Mouse (Mus musculus): ENCODE results near the gene Tmprss2.

DNA sequence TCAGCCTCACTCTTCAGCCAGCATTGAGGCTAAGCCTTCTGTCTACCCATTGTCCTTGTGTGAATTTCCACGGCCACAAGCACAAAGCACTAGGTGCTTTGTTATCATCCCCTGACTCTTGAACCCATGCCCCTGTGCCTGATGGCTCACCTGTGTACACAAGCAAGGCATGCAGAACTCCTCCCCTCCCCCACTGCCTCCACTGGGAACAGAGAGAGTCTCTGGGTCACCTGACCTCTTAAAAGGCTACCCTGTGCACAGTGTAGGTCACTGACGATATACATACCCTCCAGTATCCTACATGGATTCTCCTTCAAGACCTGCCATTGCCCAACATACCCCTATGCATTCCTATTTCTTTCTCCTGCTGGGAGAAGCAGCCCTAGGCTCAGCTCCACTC lies 4.2 kb downstream of the Tmprss2 start:
- TF ChIP-seq POLR2A (IDR thresholded peaks at IDR 0.05; ENCODE audit: control insufficient read depth, extremely low read depth, insufficient read depth, low read length, poor library complexity), result no peak
- no peak for TF ChIP-seq CTCF (IDR thresholded peaks at IDR 0.05; ENCODE audit: borderline replicate concordance, control insufficient read depth, extremely low read depth, insufficient read depth, low read length, poor library complexity)

Measured in thymus, adult 2 months (tissue).